Mouse (Mus musculus): ENCODE data around the gene Abca9. TPM values are rescaled to one million over a fixed set of nuclear protein-coding genes. Genes with fewer than 3 reads are reported as not detected.

Gene Abca9
- polyA plus RNA-seq, 1 experiment from 2014 or later, result 0.99 TPM

DNA sequence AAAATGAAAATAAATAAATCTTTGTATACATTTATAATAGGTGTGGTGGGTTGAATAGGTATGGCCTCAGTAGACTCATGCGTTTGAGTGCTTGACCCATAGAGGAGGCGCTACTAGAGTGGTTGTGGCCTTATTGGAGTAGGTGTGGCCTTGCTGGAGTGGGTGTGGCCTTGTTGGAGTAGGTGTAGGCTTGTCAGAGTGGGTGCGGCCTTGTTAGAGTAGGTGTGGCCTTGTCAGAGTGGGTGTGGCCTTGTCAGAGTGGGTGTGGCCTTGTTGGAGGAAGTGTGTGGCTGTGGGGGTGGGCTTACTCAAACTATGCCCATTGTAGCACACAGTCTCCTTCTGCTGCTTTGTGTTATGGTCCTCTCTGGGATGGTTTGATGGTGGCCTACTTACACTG lies 3.2 kb upstream of the Abca9 start:
- DNase-seq (ENCODE audit: low spot score), result no peak
- no peaks in the 10 kb centered on the region for H3K9me3 ChIP-seq (replicated peaks; ENCODE audit: low read length)
- H3K4me3 ChIP-seq (replicated peaks; ENCODE audit: low read depth, low read length), result no peak overlapping the region
- WGBS, result 96% methylated on average over 3 of the region's 3 CpGs
- H3K36me3 ChIP-seq (ENCODE audit: insufficient read depth, low read length), result no peaks in the 10 kb centered on the region
- H3K9ac ChIP-seq (ENCODE audit: low read depth, low read length), result no peak overlapping the region
- ATAC-seq (replicated peaks; ENCODE audit: low FRiP score, low read depth), result no peak
- no peaks in the 10 kb centered on the region for H3K4me1 ChIP-seq (replicated peaks; ENCODE audit: insufficient read depth, low read length)
- no peak for TF ChIP-seq CTCF (IDR thresholded peaks at IDR 0.05; ENCODE audit: low read depth)
- H3K4me2 ChIP-seq (ENCODE audit: low read length), result no peak overlapping the region
- no peaks in the 10 kb centered on the region for H3K27me3 ChIP-seq (ENCODE audit: insufficient read depth, low read length)
- no peak overlapping the region for H3K27ac ChIP-seq

DNA sequence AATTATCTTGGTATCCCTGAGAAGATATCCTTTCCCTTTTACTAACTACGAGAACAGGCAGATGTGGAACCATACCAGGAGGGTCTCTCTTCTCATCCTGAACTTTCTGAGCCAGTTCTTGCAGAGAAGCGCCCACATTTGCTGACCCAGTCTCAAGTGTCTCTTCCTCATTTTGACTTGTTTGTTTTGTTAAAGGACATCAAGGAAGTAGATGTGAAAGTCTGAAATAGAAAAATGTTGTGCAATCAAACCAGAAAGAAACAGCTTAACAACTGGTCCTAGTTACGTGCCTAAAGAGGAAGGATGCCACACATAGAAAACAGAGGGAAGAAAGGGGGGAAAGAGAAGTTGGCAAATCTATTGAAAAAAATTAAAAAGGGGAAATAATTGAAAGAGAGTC lies 2.2 kb downstream of the Abca9 start:
- DNase-seq (ENCODE audit: low spot score), result peak; percentile 5
- Histone ChIP-seq H3K9me3 (replicated peaks; ENCODE audit: low read length) (no peaks in the 10 kb centered on the region), H3K4me1 (replicated peaks; ENCODE audit: insufficient read depth, low read length) (no peaks in the 10 kb centered on the region), H3K27ac (no peak overlapping the region), H3K27me3 (ENCODE audit: insufficient read depth, low read length) (no peaks in the 10 kb centered on the region), H3K36me3 (ENCODE audit: insufficient read depth, low read length) (no peaks in the 10 kb centered on the region), H3K4me2 (ENCODE audit: low read length) (no peak overlapping the region), H3K9ac (ENCODE audit: low read depth, low read length) (no peak overlapping the region), H3K4me3 (replicated peaks; ENCODE audit: low read depth, low read length) (no peak overlapping the region)
- TF ChIP-seq CTCF (IDR thresholded peaks at IDR 0.05; ENCODE audit: low read depth), result no peak
- no peak for ATAC-seq (replicated peaks; ENCODE audit: low FRiP score, low read depth)
- WGBS, result 50% methylated on average over 3 of the region's 3 CpGs

DNA sequence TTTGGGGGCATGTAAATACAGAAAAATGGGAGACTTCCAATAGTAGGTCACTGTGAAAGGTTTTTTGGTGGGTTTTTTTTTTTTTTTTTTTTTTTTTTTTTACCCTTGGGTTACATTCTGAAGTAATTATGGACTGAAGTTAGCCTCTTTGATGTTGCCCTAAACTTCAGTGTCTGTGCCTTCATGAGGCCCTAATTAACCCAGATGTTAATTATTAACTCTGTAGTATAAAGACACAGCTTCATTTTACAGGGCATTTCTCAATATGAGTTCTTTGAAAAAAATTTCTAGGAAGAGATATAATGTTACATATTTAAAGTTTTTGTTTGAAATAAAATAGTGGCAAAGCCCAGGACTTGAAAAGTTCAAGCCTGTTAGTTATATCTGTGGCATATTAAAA lies 2.6 kb downstream of the Abca9 start:
- no peak for ATAC-seq (replicated peaks; ENCODE audit: low FRiP score, low read depth)
- H3K9ac ChIP-seq (ENCODE audit: low read depth, low read length), result no peak overlapping the region
- no peak overlapping the region for H3K27ac ChIP-seq

DNA sequence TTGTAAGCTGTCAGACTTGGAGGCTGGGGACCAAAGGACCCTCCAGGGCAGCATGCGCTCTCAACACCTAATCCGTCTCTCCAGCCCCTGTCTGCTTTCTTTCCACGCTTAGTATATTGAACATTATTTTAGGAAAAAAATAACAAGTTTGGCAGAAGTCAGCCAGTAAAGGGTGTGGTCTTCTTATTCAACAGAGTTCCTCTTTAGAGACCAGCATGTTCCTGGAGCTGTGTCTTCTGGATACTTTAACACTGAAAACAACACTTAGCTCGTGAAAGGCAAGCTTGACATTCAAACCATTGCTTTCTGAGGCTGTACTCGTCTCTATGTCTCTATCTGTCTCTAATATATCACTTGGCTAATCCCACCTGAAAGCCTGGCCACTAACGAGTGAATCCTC lies 10.9 kb downstream of the Abca9 start:
- ATAC-seq (replicated peaks; ENCODE audit: low FRiP score, low read depth) (no peak), DNase-seq (ENCODE audit: low spot score) (no peak)
- no peak overlapping the region for H3K9ac ChIP-seq (ENCODE audit: low read depth, low read length)
- no peaks in the 10 kb centered on the region for H3K9me3 ChIP-seq (replicated peaks; ENCODE audit: low read length)
- H3K27ac ChIP-seq, result no peak overlapping the region
- no peaks in the 10 kb centered on the region for H3K27me3 ChIP-seq (ENCODE audit: insufficient read depth, low read length)
- no peak overlapping the region for H3K4me2 ChIP-seq (ENCODE audit: low read length)
- no peaks in the 10 kb centered on the region for H3K4me1 ChIP-seq (replicated peaks; ENCODE audit: insufficient read depth, low read length)
- 67% methylated on average over 6 of the region's 6 CpGs for WGBS
- no peaks in the 10 kb centered on the region for H3K36me3 ChIP-seq (ENCODE audit: insufficient read depth, low read length)
- no peak for TF ChIP-seq CTCF (IDR thresholded peaks at IDR 0.05; ENCODE audit: low read depth)
- H3K4me3 ChIP-seq (replicated peaks; ENCODE audit: low read depth, low read length), result no peak overlapping the region

More for the DNA sequence above, 2.6 kb downstream of the Abca9 start:
- DNase-seq (ENCODE audit: low spot score), result no peak
- Histone ChIP-seq H3K9me3 (replicated peaks; ENCODE audit: low read length) (no peaks in the 10 kb centered on the region), H3K36me3 (ENCODE audit: insufficient read depth, low read length) (no peaks in the 10 kb centered on the region), H3K4me2 (ENCODE audit: low read length) (no peak overlapping the region), H3K4me3 (replicated peaks; ENCODE audit: low read depth, low read length) (no peak overlapping the region), H3K27me3 (ENCODE audit: insufficient read depth, low read length) (no peaks in the 10 kb centered on the region), H3K4me1 (replicated peaks; ENCODE audit: insufficient read depth, low read length) (no peaks in the 10 kb centered on the region)
- TF ChIP-seq CTCF (IDR thresholded peaks at IDR 0.05; ENCODE audit: low read depth), result no peak

DNA sequence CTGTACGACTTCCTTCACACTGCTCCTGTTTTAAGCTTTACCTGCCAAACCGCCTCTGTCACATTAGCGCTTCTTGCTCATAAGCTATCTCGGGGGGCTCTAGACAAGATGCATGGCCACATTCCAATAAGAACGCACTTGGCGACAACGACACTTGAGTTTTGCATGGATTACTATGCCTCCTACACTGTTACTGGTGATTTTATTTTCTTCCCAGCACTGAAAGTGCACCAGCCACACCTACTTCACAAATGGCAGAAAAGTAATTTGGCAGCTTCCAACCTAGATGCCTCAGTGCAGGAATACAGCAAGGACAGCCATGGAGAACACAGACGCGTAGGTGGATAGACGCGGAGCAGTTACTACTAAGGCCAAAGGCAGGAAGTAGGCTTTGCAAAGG lies 12.0 kb downstream of the Abca9 start:
- H3K9me3 ChIP-seq (replicated peaks; ENCODE audit: low read length), result no peaks in the 10 kb centered on the region
- H3K27me3 ChIP-seq (ENCODE audit: insufficient read depth, low read length), result no peaks in the 10 kb centered on the region
- H3K4me1 ChIP-seq (replicated peaks; ENCODE audit: insufficient read depth, low read length), result no peaks in the 10 kb centered on the region
- H3K36me3 ChIP-seq (ENCODE audit: insufficient read depth, low read length), result no peaks in the 10 kb centered on the region
- no peak for TF ChIP-seq CTCF (IDR thresholded peaks at IDR 0.05; ENCODE audit: low read depth)
- no peak overlapping the region for H3K4me3 ChIP-seq (replicated peaks; ENCODE audit: low read depth, low read length)
- DNase-seq (ENCODE audit: low spot score), result no peak
- no peak for ATAC-seq (replicated peaks; ENCODE audit: low FRiP score, low read depth)
- no peak overlapping the region for H3K9ac ChIP-seq (ENCODE audit: low read depth, low read length)
- 95% methylated on average over 11 of the region's 11 CpGs for WGBS
- no peak overlapping the region for H3K4me2 ChIP-seq (ENCODE audit: low read length)
- no peak overlapping the region for H3K27ac ChIP-seq

DNA sequence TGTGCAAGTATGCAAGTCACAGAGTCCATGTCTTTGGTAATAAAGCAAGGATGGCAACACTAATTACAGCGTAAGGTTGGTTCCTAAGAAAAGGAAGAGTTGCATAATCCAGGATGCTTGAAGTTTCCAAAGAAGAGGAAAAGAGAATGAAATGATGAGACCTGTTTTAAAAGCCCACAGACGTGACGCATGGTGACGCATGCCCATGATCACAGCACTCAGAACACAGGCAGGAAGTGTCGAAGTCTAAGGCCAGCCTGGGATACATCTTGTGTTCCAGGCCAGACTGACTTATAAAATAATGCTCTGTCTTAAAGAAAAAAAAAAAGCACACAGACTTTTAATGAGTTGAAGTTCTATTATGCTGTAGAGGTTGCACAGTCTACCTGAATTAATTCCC lies 20.4 kb downstream of the Abca9 start:
- Histone ChIP-seq H3K4me2 (ENCODE audit: low read length) (no peak overlapping the region), H3K4me3 (replicated peaks; ENCODE audit: low read depth, low read length) (no peak overlapping the region), H3K9ac (ENCODE audit: low read depth, low read length) (no peak overlapping the region), H3K9me3 (replicated peaks; ENCODE audit: low read length) (no peaks in the 10 kb centered on the region), H3K4me1 (replicated peaks; ENCODE audit: insufficient read depth, low read length) (no peaks in the 10 kb centered on the region), H3K27ac (no peak overlapping the region), H3K36me3 (ENCODE audit: insufficient read depth, low read length) (no peaks in the 10 kb centered on the region), H3K27me3 (ENCODE audit: insufficient read depth, low read length) (no peaks in the 10 kb centered on the region)
- ATAC-seq (replicated peaks; ENCODE audit: low FRiP score, low read depth), result no peak
- no peak for DNase-seq (ENCODE audit: low spot score)
- TF ChIP-seq CTCF (IDR thresholded peaks at IDR 0.05; ENCODE audit: low read depth), result no peak
- 93% methylated on average over 5 of the region's 5 CpGs for WGBS

DNA sequence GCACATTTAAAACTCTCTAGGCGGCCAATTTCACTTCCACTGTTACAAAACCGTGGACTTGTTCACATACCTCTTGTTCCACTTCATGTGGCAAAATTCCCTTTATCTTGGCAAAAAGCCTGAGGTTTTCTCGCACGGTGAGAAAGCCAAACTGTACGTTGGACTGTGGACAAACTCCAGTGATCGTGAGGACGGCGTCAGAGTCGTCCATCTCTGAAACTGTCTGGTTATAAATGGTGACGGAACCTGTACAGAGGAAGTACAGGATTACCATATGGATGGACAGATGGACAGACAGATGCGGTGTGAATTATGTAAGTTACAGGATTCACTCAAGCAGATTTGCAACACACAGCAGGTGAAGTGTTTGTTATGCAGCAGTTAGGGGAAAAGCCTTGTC lies 22.6 kb downstream of the Abca9 start:
- ATAC-seq (replicated peaks; ENCODE audit: low FRiP score, low read depth) (no peak), DNase-seq (ENCODE audit: low spot score) (no peak)
- Histone ChIP-seq H3K9me3 (replicated peaks; ENCODE audit: low read length) (no peaks in the 10 kb centered on the region), H3K4me2 (ENCODE audit: low read length) (no peak overlapping the region), H3K9ac (ENCODE audit: low read depth, low read length) (no peak overlapping the region), H3K27me3 (ENCODE audit: insufficient read depth, low read length) (no peaks in the 10 kb centered on the region), H3K36me3 (ENCODE audit: insufficient read depth, low read length) (no peaks in the 10 kb centered on the region), H3K4me3 (replicated peaks; ENCODE audit: low read depth, low read length) (no peak overlapping the region), H3K27ac (no peak overlapping the region), H3K4me1 (replicated peaks; ENCODE audit: insufficient read depth, low read length) (no peaks in the 10 kb centered on the region)
- TF ChIP-seq CTCF (IDR thresholded peaks at IDR 0.05; ENCODE audit: low read depth), result no peak
- WGBS, result 76% methylated on average over 11 of the region's 11 CpGs

All from kidney, postnatal 0 days (tissue).